Mouse (Mus musculus): Measurements from ENCODE around the gene Arhgap24. TPM values are rescaled to one million over a fixed set of nuclear protein-coding genes. Genes with fewer than 3 reads are reported as not detected.

Gene Arhgap24
- polyA plus RNA-seq, 1 experiment = 4.2 TPM

DNA sequence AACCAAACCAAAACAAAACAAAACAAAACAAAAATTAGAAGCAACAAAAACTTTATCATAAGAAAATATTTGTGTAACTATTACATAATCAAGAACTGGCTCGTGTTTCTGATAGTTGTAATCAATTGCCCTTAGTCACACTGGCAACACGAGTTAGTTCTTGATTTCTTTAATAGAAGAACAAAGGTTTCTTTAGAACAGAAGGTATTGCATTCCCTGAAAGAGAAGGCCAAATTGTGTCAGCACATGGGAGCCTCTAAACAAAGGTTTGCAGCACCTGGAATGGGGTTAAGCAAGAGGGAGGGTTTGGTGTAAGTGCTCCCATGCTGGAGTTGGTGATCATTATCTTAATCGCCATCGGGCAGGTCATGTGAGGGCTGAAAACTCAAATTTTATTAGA lies 82.8 kb downstream of the Arhgap24 start:
- H3K4me1 ChIP-seq (ENCODE audit: control insufficient read depth, insufficient read depth, insufficient read length) = no peaks in the 10 kb centered on the region
- no peak for DNase-seq (ENCODE audit: low read depth in 1 of 2, low spot score in 2 of 2)
- TF ChIP-seq POLR2A (IDR thresholded peaks at IDR 0.05; ENCODE audit: low read depth, low read length) = no peak
- TF ChIP-seq CTCF (IDR thresholded peaks at IDR 0.05; ENCODE audit: extremely low read depth, insufficient read depth, insufficient read length, insufficient replicate concordance) = no peak
- no peak overlapping the region for H3K27ac ChIP-seq (ENCODE audit: insufficient read depth, low read length)
- 85% methylated on average over 4 of the region's 4 CpGs for WGBS
- no peaks in the 10 kb centered on the region for H3K27me3 ChIP-seq (ENCODE audit: control insufficient read depth, insufficient read depth, low read length)
- no peaks in the 10 kb centered on the region for H3K36me3 ChIP-seq (ENCODE audit: control insufficient read depth, insufficient read depth, low read length)
- no peak overlapping the region for H3K4me3 ChIP-seq (ENCODE audit: extremely low read depth, insufficient read depth, insufficient read length)

GRCm38 (mm10) chr5:102568764-102569163 lies 87.6 kb downstream of the Arhgap24 start:
- no peak overlapping the region for H3K4me3 ChIP-seq (ENCODE audit: extremely low read depth, insufficient read depth, insufficient read length)
- 84% methylated on average over 5 of the region's 5 CpGs for WGBS
- H3K36me3 ChIP-seq (ENCODE audit: control insufficient read depth, insufficient read depth, low read length) = no peaks in the 10 kb centered on the region
- no peak for DNase-seq (ENCODE audit: low read depth in 1 of 2, low spot score in 2 of 2)
- no peaks in the 10 kb centered on the region for H3K27me3 ChIP-seq (ENCODE audit: control insufficient read depth, insufficient read depth, low read length)
- H3K4me1 ChIP-seq (ENCODE audit: control insufficient read depth, insufficient read depth, insufficient read length) = no peaks in the 10 kb centered on the region
- H3K27ac ChIP-seq (ENCODE audit: insufficient read depth, low read length) = no peak overlapping the region
- TF ChIP-seq CTCF (IDR thresholded peaks at IDR 0.05; ENCODE audit: extremely low read depth, insufficient read depth, insufficient read length, insufficient replicate concordance) (no peak), POLR2A (IDR thresholded peaks at IDR 0.05; ENCODE audit: low read depth, low read length) (no peak)

- 84% methylated on average over 2 of the region's 2 CpGs for WGBS
- no peak overlapping the region for H3K27ac ChIP-seq (ENCODE audit: insufficient read depth, low read length)
Observed at GRCm38 (mm10) chr5:102571445-102571844, 90.3 kb downstream of the Arhgap24 start.

DNA sequence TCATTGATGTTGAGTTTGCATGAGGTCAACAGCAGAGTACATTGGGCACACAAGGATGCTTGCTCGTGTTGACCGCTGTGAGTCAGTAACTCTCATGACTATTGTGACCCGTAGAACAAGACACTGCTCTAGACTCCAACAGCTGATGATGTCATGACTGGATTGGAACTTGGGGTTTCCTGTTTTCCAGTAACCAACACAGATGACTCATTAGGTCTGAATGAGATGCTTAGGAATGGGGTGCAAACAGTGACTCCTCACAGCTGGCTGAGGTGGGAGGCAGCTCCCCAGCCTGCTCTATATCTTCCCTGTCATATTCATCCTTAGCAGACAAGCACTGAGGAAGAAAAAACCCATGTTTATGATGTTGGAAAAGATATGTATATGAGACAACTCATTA lies 95.6 kb downstream of the Arhgap24 start:
- Histone ChIP-seq H3K27ac (ENCODE audit: insufficient read depth, low read length) (no peak overlapping the region), H3K4me1 (ENCODE audit: control insufficient read depth, insufficient read depth, insufficient read length) (no peaks in the 10 kb centered on the region), H3K4me3 (ENCODE audit: extremely low read depth, insufficient read depth, insufficient read length) (no peak overlapping the region), H3K36me3 (ENCODE audit: control insufficient read depth, insufficient read depth, low read length) (no peaks in the 10 kb centered on the region), H3K27me3 (ENCODE audit: control insufficient read depth, insufficient read depth, low read length) (no peaks in the 10 kb centered on the region)
- no peak for TF ChIP-seq CTCF (IDR thresholded peaks at IDR 0.05; ENCODE audit: extremely low read depth, insufficient read depth, insufficient read length, insufficient replicate concordance)
- no peak for TF ChIP-seq POLR2A (IDR thresholded peaks at IDR 0.05; ENCODE audit: low read depth, low read length)
- WGBS = 89% methylated on average over 3 of the region's 3 CpGs
- no peak for DNase-seq (ENCODE audit: low read depth in 1 of 2, low spot score in 2 of 2)

More at GRCm38 (mm10) chr5:102571445-102571844, 90.3 kb downstream of the Arhgap24 start:
- Histone ChIP-seq H3K27me3 (ENCODE audit: control insufficient read depth, insufficient read depth, low read length) (no peaks in the 10 kb centered on the region), H3K4me1 (ENCODE audit: control insufficient read depth, insufficient read depth, insufficient read length) (no peaks in the 10 kb centered on the region), H3K4me3 (ENCODE audit: extremely low read depth, insufficient read depth, insufficient read length) (no peak overlapping the region), H3K36me3 (ENCODE audit: control insufficient read depth, insufficient read depth, low read length) (no peaks in the 10 kb centered on the region)
- TF ChIP-seq POLR2A (IDR thresholded peaks at IDR 0.05; ENCODE audit: low read depth, low read length) = no peak
- no peak for TF ChIP-seq CTCF (IDR thresholded peaks at IDR 0.05; ENCODE audit: extremely low read depth, insufficient read depth, insufficient read length, insufficient replicate concordance)
- no peak for DNase-seq (ENCODE audit: low read depth in 1 of 2, low spot score in 2 of 2)

DNA sequence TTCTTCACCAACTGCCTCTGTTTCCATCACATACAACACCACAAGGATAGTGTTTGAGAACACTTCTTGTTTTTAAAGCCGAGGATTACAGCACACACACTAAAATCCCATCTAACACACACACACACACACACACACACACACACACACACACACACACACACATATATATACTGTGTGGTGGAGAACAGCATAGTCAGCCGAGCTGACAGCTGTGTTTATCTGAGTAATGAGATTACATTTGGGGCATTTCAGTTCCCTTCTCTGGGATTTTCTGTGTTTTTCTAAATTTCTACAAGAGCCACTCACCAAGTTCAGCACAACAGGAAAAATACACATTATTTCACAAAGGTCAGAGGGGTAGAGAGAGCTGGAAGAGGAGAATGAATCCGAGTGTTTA lies 96.5 kb downstream of the Arhgap24 start:
- Histone ChIP-seq H3K4me1 (ENCODE audit: control insufficient read depth, insufficient read depth, insufficient read length) (no peaks in the 10 kb centered on the region), H3K27ac (ENCODE audit: insufficient read depth, low read length) (no peak overlapping the region), H3K4me3 (ENCODE audit: extremely low read depth, insufficient read depth, insufficient read length) (no peak overlapping the region), H3K36me3 (ENCODE audit: control insufficient read depth, insufficient read depth, low read length) (no peaks in the 10 kb centered on the region), H3K27me3 (ENCODE audit: control insufficient read depth, insufficient read depth, low read length) (no peaks in the 10 kb centered on the region)
- no peak for TF ChIP-seq CTCF (IDR thresholded peaks at IDR 0.05; ENCODE audit: extremely low read depth, insufficient read depth, insufficient read length, insufficient replicate concordance)
- TF ChIP-seq POLR2A (IDR thresholded peaks at IDR 0.05; ENCODE audit: low read depth, low read length) = no peak
- WGBS = 65% methylated on average over 3 of the region's 3 CpGs
- no peak for DNase-seq (ENCODE audit: low read depth in 1 of 2, low spot score in 2 of 2)

GRCm38 (mm10) chr5:102578431-102578830 lies 97.2 kb downstream of the Arhgap24 start:
- Histone ChIP-seq H3K4me1 (ENCODE audit: control insufficient read depth, insufficient read depth, insufficient read length) (no peaks in the 10 kb centered on the region; the same call in 1 of the 2 replicates), H3K27me3 (ENCODE audit: control insufficient read depth, insufficient read depth, low read length) (no peaks in the 10 kb centered on the region), H3K4me3 (ENCODE audit: extremely low read depth, insufficient read depth, insufficient read length) (no peak overlapping the region), H3K27ac (ENCODE audit: insufficient read depth, low read length) (no peak overlapping the region), H3K36me3 (ENCODE audit: control insufficient read depth, insufficient read depth, low read length) (no peaks in the 10 kb centered on the region)
- DNase-seq (ENCODE audit: low read depth in 1 of 2, low spot score in 2 of 2) = no peak
- no peak for TF ChIP-seq POLR2A (IDR thresholded peaks at IDR 0.05; ENCODE audit: low read depth, low read length)
- TF ChIP-seq CTCF (IDR thresholded peaks at IDR 0.05; ENCODE audit: extremely low read depth, insufficient read depth, insufficient read length, insufficient replicate concordance) = no peak
- WGBS = 82% methylated on average over 8 of the region's 8 CpGs

- Histone ChIP-seq H3K4me3 (ENCODE audit: extremely low read depth, insufficient read depth, insufficient read length) (no peak overlapping the region), H3K27ac (ENCODE audit: insufficient read depth, low read length) (no peak overlapping the region), H3K4me1 (ENCODE audit: control insufficient read depth, insufficient read depth, insufficient read length) (no peaks in the 10 kb centered on the region; the same call in 1 of the 2 replicates), H3K27me3 (ENCODE audit: control insufficient read depth, insufficient read depth, low read length) (no peaks in the 10 kb centered on the region), H3K36me3 (ENCODE audit: control insufficient read depth, insufficient read depth, low read length) (no peaks in the 10 kb centered on the region)
- DNase-seq (ENCODE audit: low read depth in 1 of 2, low spot score in 2 of 2) = no peak
- WGBS = 85% methylated on average over 6 of the region's 6 CpGs
- TF ChIP-seq POLR2A (IDR thresholded peaks at IDR 0.05; ENCODE audit: low read depth, low read length) (no peak), CTCF (IDR thresholded peaks at IDR 0.05; ENCODE audit: extremely low read depth, insufficient read depth, insufficient read length, insufficient replicate concordance) (no peak)
Observed at GRCm38 (mm10) chr5:102582864-102583410, 101.7 kb downstream of the Arhgap24 start.

Data from spleen, adult 2 months (tissue).